Mouse (Mus musculus) hindbrain, embryonic 13.5 days (tissue): ENCODE data around the gene Mlkl. TPM values are rescaled to one million over a fixed set of nuclear protein-coding genes. Genes with fewer than 3 reads are reported as not detected.
A peak's percentile ranks its signal among the peaks of the same experiment; 100 is the strongest.

Experiments
- ATAC-seq: fragments of 200-750 bp; cut with Nextera tagmentation; 2 replicates; pipeline ENCODE4 v1.8.0; 2017; ENCODE audit warnings: moderate TSS enrichment; ENCODE audit not compliant: low FRiP score
- H3K27ac ChIP-seq: fragments of 300-500 bp; sonication (generic); 2 replicates; pipeline ENCODE4 v1.5.1; 2015; ENCODE audit warnings: inconsistent platforms, mild to moderate bottlenecking, moderate library complexity
- H3K27me3 ChIP-seq: fragments of 300-500 bp; sonication (generic); 2 replicates; pipeline ENCODE4 v1.6.1; 2015; ENCODE audit warnings: mild to moderate bottlenecking, inconsistent platforms
- H3K36me3 ChIP-seq: fragments of 300-500 bp; sonication (generic); 2 replicates; pipeline ENCODE4 v1.6.1; 2015; ENCODE audit warnings: mild to moderate bottlenecking, inconsistent platforms
- H3K4me1 ChIP-seq: fragments of 300-500 bp; sonication (generic); replicated peaks from 2 replicates; pipeline ENCODE4 v1.6.1; 2015; ENCODE audit warnings: inconsistent platforms
- H3K4me2 ChIP-seq: fragments of 300-500 bp; sonication (generic); 2 replicates; pipeline ENCODE4 v1.6.1; 2015; ENCODE audit warnings: inconsistent platforms, mild to moderate bottlenecking, moderate library complexity
- H3K4me3 ChIP-seq: fragments of 300-500 bp; sonication (generic); 2 replicates; pipeline ENCODE4 v1.5.1; 2015; ENCODE audit warnings: mild to moderate bottlenecking, inconsistent platforms
- H3K9ac ChIP-seq: fragments of 300-500 bp; sonication (generic); 2 replicates; pipeline ENCODE4 v1.6.1; 2015; ENCODE audit warnings: mild to moderate bottlenecking, inconsistent platforms
- H3K9me3 ChIP-seq: fragments of 300-500 bp; sonication (generic); 2 replicates; pipeline ENCODE4 v1.6.1; 2016; ENCODE audit warnings: inconsistent platforms
- WGBS: fragments of 180-500 bp; shearing (Covaris S2); methylation state at CpG from one replicate; pipeline ENCODE4 v1.1.7; 2015; 5-methylcytosine and 5-hydroxymethylcytosine counted together
- polyA plus RNA-seq: library from polyadenylated mRNA; unstranded; fragments of >200 nt; fragmentation: Nextera tagmentation; extraction: Ambion mirVana; gene quantifications from 2 replicates; pipeline ENCODE4 v1.2.1, GENCODE M21; 2015

Mlkl gene
- 0.22 and 0.78 TPM in 2 replicates for polyA plus RNA-seq

DNA sequence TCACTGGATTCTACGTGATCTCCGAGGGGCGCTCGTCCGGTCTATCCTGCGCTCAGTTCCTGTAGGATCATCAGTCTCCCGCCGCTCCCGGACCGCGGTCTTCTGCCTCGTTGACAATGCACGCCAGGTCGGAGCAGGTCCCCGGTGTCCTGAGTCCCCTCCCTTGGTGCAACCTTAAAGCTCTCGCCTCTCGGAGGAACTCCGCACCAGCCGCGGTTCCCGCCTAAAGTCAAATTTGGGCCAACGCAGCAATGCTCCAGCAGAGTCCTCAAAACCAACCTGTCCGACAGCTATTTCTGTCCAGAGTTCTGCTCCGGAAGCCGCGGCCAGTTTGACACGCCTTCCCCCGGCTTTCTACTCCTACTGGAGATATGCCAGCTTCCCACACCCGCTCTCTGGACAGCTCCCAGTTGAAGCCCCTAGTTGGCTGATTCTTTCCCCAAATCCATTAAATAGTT lies at the start of gene Mlkl:
TSS of gene Mlkl (minus strand) at position 288 of the 458 bp plus-strand sequence.
- no peak within 1 kb of the TSS for H3K27ac ChIP-seq
- H3K4me2 ChIP-seq = peak within 1 kb of the TSS; percentile 70
- H3K27me3 ChIP-seq = peaks cover 47% of the 10 kb centered on the region
- H3K9ac ChIP-seq = peak within 1 kb of the TSS; percentile 39; the same call in 1 of the 2 replicates
- no peak for ATAC-seq
- peaks cover 10% of the 10 kb centered on the region; the same call in 1 of the 2 replicates for H3K4me1 ChIP-seq
- H3K9me3 ChIP-seq = no peaks in the 10 kb centered on the region
- no peaks in the 10 kb centered on the region for H3K36me3 ChIP-seq
- peak within 1 kb of the TSS; percentile 40 for H3K4me3 ChIP-seq
- under 1% methylated on average over 29 of the region's 29 CpGs for WGBS

DNA sequence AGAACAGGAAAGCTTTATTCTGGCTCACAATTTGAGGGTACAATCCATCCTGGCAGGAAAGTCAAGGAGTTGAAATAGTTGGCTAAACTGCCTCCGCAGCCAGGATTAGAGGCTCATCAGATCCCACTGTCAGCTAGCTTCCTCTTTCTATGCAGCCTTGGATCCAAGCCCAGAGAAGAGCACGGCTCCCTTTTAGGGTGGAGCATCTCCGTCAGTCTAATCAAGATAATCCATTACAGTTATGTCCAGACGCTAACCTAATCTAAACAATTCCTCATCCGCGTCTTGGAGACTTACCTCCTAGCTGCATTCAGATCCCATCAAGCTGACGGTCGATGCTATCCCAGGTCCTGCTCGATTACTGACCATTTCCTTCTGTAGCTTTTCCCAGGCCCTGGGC lies 47.9 kb upstream of the Mlkl start:
- no peaks in the 10 kb centered on the region for H3K4me1 ChIP-seq
- H3K9ac ChIP-seq = no peak overlapping the region
- peaks cover 21% of the 10 kb centered on the region for H3K27me3 ChIP-seq
- WGBS = 77% methylated on average over 9 of the region's 9 CpGs
- H3K4me3 ChIP-seq = no peak overlapping the region
- no peak overlapping the region for H3K27ac ChIP-seq
- H3K36me3 ChIP-seq = no peaks in the 10 kb centered on the region
- no peak for ATAC-seq
- no peak overlapping the region for H3K4me2 ChIP-seq
- H3K9me3 ChIP-seq = no peaks in the 10 kb centered on the region

GRCm38 (mm10) chr8:111384628-111385027 lies 46.7 kb upstream of the Mlkl start:
- no peak for ATAC-seq
- Histone ChIP-seq H3K36me3 (no peaks in the 10 kb centered on the region), H3K27ac (no peak overlapping the region), H3K4me3 (no peak overlapping the region), H3K9ac (no peak overlapping the region), H3K9me3 (no peaks in the 10 kb centered on the region), H3K4me2 (no peak overlapping the region), H3K4me1 (no peaks in the 10 kb centered on the region), H3K27me3 (0 out of 2 replicates have a peak, but pooled peaks cover 11% of the 10 kb centered on the region)
- 33% methylated on average over 2 of the region's 2 CpGs for WGBS

DNA sequence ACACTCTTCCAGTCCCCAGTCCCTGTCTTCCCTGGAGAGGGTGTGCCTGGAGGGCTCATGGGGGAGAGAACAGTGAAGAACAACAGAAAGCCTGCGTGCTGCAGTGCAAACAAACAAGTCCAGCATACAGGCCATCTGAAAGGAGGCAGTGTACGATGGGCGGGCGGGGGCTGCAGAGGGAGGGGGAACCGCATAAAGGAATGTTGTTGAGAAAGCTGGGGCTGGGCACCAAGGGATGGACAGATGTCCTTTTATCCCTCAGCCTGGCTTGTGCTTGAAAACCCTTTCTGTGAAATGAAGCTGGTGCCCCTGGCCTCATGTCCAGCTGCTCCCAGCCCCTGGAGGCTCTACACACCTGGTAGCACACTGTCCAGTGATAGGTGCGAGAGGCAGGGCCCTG lies 37.2 kb upstream of the Mlkl start:
- no peak overlapping the region for H3K4me2 ChIP-seq
- peaks cover 5% of the 10 kb centered on the region; the same call in 1 of the 2 replicates for H3K27me3 ChIP-seq
- 63% methylated on average over 6 of the region's 6 CpGs for WGBS
- no peaks in the 10 kb centered on the region for H3K9me3 ChIP-seq
- no peak overlapping the region for H3K27ac ChIP-seq
- no peak for ATAC-seq
- no peaks in the 10 kb centered on the region for H3K36me3 ChIP-seq
- H3K4me1 ChIP-seq = peaks cover 7% of the 10 kb centered on the region; the same call in 1 of the 2 replicates
- H3K4me3 ChIP-seq = no peak overlapping the region
- no peak overlapping the region for H3K9ac ChIP-seq

GRCm38 (mm10) chr8:111369711-111370110 lies 31.7 kb upstream of the Mlkl start:
- Histone ChIP-seq H3K4me3 (no peak overlapping the region), H3K4me1 (no peaks in the 10 kb centered on the region), H3K9ac (no peak overlapping the region), H3K4me2 (no peak overlapping the region), H3K27me3 (0 out of 2 replicates have a peak, but pooled peaks cover 6% of the 10 kb centered on the region), H3K36me3 (no peaks in the 10 kb centered on the region), H3K9me3 (no peaks in the 10 kb centered on the region), H3K27ac (no peak overlapping the region)
- ATAC-seq = no peak
- WGBS = 87% methylated on average over 9 of the region's 9 CpGs

DNA sequence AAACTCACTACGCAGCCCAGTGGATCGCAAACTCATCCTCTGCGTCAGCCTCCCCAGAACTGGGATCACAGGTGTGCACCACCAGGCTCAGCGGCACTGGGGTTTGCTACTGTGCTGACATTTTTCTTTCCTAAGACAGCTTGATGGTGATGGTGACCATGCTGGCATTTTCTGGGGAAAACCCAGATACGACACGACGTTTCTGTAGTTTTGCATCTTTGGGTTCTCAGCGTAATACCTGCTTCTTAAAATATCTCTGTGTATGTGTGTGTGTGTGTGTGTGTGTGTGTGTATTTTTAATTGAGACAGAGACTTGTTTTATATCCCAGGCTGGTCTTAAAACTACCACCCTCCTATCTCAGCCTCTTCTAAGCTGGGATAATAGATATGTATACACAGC lies 29.4 kb upstream of the Mlkl start:
- no peaks in the 10 kb centered on the region for H3K4me1 ChIP-seq
- ATAC-seq = no peak
- WGBS = 88% methylated on average over 8 of the region's 8 CpGs
- H3K36me3 ChIP-seq = no peaks in the 10 kb centered on the region
- no peak overlapping the region for H3K27ac ChIP-seq
- H3K4me2 ChIP-seq = no peak overlapping the region
- H3K4me3 ChIP-seq = no peak overlapping the region
- no peak overlapping the region for H3K9ac ChIP-seq
- H3K27me3 ChIP-seq = 0 out of 2 replicates have a peak, but pooled peaks cover 6% of the 10 kb centered on the region
- H3K9me3 ChIP-seq = no peaks in the 10 kb centered on the region

- 49% methylated on average over 14 of the region's 14 CpGs for WGBS
- Histone ChIP-seq H3K9ac (no peak overlapping the region), H3K36me3 (no peaks in the 10 kb centered on the region), H3K9me3 (no peaks in the 10 kb centered on the region), H3K27ac (no peak overlapping the region), H3K4me1 (no peaks in the 10 kb centered on the region), H3K4me3 (no peak overlapping the region), H3K27me3 (0 out of 2 replicates have a peak, but pooled peaks cover 6% of the 10 kb centered on the region), H3K4me2 (no peak overlapping the region)
- ATAC-seq = no peak
These were observed 28.7 kb upstream of the Mlkl start for GRCm38 (mm10) chr8:111366610-111367234.

DNA sequence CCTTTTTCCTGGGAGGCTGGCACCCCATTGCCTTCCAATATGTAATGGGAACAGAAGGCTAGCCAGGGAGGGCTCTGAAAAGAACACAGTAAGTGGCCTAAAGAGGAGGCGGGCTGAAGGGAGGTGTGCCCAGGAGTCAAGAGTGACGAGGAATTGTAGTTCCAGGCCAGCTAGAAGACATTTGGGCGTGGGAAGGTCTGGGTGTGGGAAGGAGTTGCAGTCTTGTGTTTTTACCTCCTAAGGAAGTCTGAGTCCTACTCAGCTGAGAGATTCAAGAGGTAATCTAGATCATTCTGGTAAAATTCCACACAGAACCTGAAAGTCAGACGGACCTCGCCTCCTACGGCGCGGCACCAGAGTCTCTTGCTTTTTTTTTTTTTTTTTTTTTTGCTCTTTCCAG lies 25.5 kb upstream of the Mlkl start:
- no peak for ATAC-seq
- 83% methylated on average over 8 of the region's 8 CpGs for WGBS
- Histone ChIP-seq H3K4me3 (no peak overlapping the region), H3K9me3 (no peaks in the 10 kb centered on the region), H3K9ac (no peak overlapping the region), H3K4me2 (no peak overlapping the region), H3K4me1 (peaks cover 4% of the 10 kb centered on the region; the same call in 1 of the 2 replicates), H3K27ac (no peak overlapping the region), H3K27me3 (0 out of 2 replicates have a peak, but pooled peaks cover 6% of the 10 kb centered on the region), H3K36me3 (no peaks in the 10 kb centered on the region)

DNA sequence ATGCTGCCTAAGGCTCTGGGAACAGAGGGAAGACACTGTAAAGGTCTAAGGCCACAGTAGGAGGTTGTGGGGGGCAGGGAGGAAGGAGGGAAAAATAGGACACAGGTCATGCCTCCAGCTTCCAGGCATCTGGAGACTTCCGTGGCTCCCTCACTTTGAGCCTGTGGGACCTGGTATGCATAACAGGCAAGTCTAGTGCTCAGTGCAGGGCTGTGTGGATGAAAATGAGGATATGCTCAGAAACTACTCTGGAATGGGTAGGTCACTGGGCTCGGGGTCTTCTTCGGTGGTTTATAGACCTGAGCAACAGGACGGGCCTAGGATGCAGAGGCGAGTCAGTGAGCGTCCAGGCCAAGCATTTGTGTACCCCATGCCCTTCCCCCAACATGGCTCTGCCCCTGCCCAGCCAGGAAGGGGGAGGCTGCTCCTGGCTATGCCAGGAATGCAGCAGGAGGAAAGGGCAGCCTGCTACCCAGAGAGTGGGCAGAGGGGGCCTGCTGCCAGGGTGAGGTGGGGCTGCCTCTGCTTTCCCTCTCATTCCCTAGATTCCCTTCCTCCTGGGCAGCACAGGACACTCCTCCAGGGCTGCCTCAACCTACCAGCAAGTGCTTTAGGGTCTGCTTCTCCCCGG lies 22.7 kb upstream of the Mlkl start:
- 58% methylated on average over 7 of the region's 7 CpGs for WGBS
- ATAC-seq = no peak
- no peaks in the 10 kb centered on the region for H3K9me3 ChIP-seq
- no peak overlapping the region for H3K4me2 ChIP-seq
- H3K27me3 ChIP-seq = no peaks in the 10 kb centered on the region
- H3K9ac ChIP-seq = 0 out of 2 replicates have a peak overlapping the region, but pooled peaks have one; percentile 19
- peaks cover 4% of the 10 kb centered on the region; the same call in 1 of the 2 replicates for H3K4me1 ChIP-seq
- H3K27ac ChIP-seq = no peak overlapping the region
- no peaks in the 10 kb centered on the region for H3K36me3 ChIP-seq
- no peak overlapping the region for H3K4me3 ChIP-seq

GRCm38 (mm10) chr8:111359936-111360335 lies 22.0 kb upstream of the Mlkl start:
- WGBS = 68% methylated on average over 5 of the region's 5 CpGs
- no peaks in the 10 kb centered on the region for H3K36me3 ChIP-seq
- H3K9ac ChIP-seq = no peak overlapping the region
- H3K4me2 ChIP-seq = no peak overlapping the region
- H3K27me3 ChIP-seq = no peaks in the 10 kb centered on the region
- H3K27ac ChIP-seq = no peak overlapping the region
- H3K4me3 ChIP-seq = no peak overlapping the region
- peaks cover 4% of the 10 kb centered on the region; the same call in 1 of the 2 replicates for H3K4me1 ChIP-seq
- ATAC-seq = no peak
- H3K9me3 ChIP-seq = no peaks in the 10 kb centered on the region

- no peak for ATAC-seq
- H3K27me3 ChIP-seq = no peaks in the 10 kb centered on the region
- no peak overlapping the region for H3K27ac ChIP-seq
- 63% methylated on average over 1 of the region's 1 CpGs for WGBS
- no peak overlapping the region for H3K4me3 ChIP-seq
- H3K4me2 ChIP-seq = no peak overlapping the region
- no peak overlapping the region for H3K9ac ChIP-seq
- H3K4me1 ChIP-seq = peaks cover 4% of the 10 kb centered on the region; the same call in 1 of the 2 replicates
- H3K9me3 ChIP-seq = no peaks in the 10 kb centered on the region
- H3K36me3 ChIP-seq = no peaks in the 10 kb centered on the region
These were observed 20.9 kb upstream of the Mlkl start for GRCm38 (mm10) chr8:111358905-111359304.

GRCm38 (mm10) chr8:111357433-111357832 lies 19.5 kb upstream of the Mlkl start:
- no peaks in the 10 kb centered on the region for H3K9me3 ChIP-seq
- H3K4me2 ChIP-seq = no peak overlapping the region
- no peaks in the 10 kb centered on the region for H3K27me3 ChIP-seq
- peaks cover 4% of the 10 kb centered on the region; the same call in 1 of the 2 replicates for H3K4me1 ChIP-seq
- WGBS = 79% methylated on average over 4 of the region's 4 CpGs
- no peak overlapping the region for H3K4me3 ChIP-seq
- ATAC-seq = no peak
- no peak overlapping the region for H3K9ac ChIP-seq
- no peaks in the 10 kb centered on the region for H3K36me3 ChIP-seq
- H3K27ac ChIP-seq = no peak overlapping the region
